Mouse (Mus musculus): ENCODE measurements around the gene Vat1. TPM values are rescaled to one million over a fixed set of nuclear protein-coding genes. Genes with fewer than 3 reads are reported as not detected.

Vat1 gene
- polyA plus RNA-seq, 1 experiment from 2014 or later = 77.1 TPM

GRCm38 (mm10) chr11:101415306-101415705 is 50.7 kb downstream of the Vat1 start:
- ATAC-seq (replicated peaks) = no peak
- Histone ChIP-seq H3K9me3 (no peaks in the 10 kb centered on the region), H3K4me2 (replicated peaks) (no peak overlapping the region), H3K27ac (replicated peaks) (no peak overlapping the region), H3K36me3 (peaks cover 31% of the 10 kb centered on the region), H3K27me3 (no peaks in the 10 kb centered on the region), H3K4me3 (no peak overlapping the region), H3K4me1 (peaks cover 13% of the 10 kb centered on the region), H3K9ac (replicated peaks) (no peak overlapping the region)
- WGBS = 83% methylated on average over 2 of the region's 2 CpGs

Small RNAs within 50 kb of the gene (microRNA-seq; reads per million reads assigned to microRNA genes)
- not detected for gene Mir6929

Other genes with a start within 250 kb of the Vat1 start
- gene Ezh1, start 239.8 kb downstream of the Vat1 start, polyA plus RNA-seq (2015; fragmentation: Nextera tagmentation; extraction: Ambion mirVana) = 19.6 and 21.4 TPM in 2 replicates
- gene Ramp2, start 220.2 kb downstream of the Vat1 start, polyA plus RNA-seq (2015; fragmentation: Nextera tagmentation; extraction: Ambion mirVana) = 53.4 and 61.3 TPM in 2 replicates
- 87.7 and 92.9 TPM in 2 replicates for gene Vps25, start 212.5 kb downstream of the Vat1 start, polyA plus RNA-seq (2015; fragmentation: Nextera tagmentation; extraction: Ambion mirVana)
- gene Wnk4, start 205.7 kb downstream of the Vat1 start, polyA plus RNA-seq (2015; fragmentation: Nextera tagmentation; extraction: Ambion mirVana) = 4.8 and 5.5 TPM in 2 replicates
- 1.4 and 1.5 TPM in 2 replicates for gene Cntd1, start 187.2 kb downstream of the Vat1 start, polyA plus RNA-seq (2015; fragmentation: Nextera tagmentation; extraction: Ambion mirVana)
- 208 and 211 TPM in 2 replicates for gene Coa3, start 187.1 kb downstream of the Vat1 start, polyA plus RNA-seq (2015; fragmentation: Nextera tagmentation; extraction: Ambion mirVana)
- 186 and 200 TPM in 2 replicates for gene Becn1, start 163.9 kb downstream of the Vat1 start, polyA plus RNA-seq (2015; fragmentation: Nextera tagmentation; extraction: Ambion mirVana)
- gene Psme3, start 150.0 kb downstream of the Vat1 start, polyA plus RNA-seq (2015; fragmentation: Nextera tagmentation; extraction: Ambion mirVana) = 129 and 140 TPM in 2 replicates
- 2.1 and 2.2 TPM in 2 replicates for gene Aoc2, start 141.2 kb downstream of the Vat1 start, polyA plus RNA-seq (2015; fragmentation: Nextera tagmentation; extraction: Ambion mirVana)
- 0.05 TPM in 1 of 2 replicates, not detected in the other for gene Aoc3, start 135.6 kb downstream of the Vat1 start, polyA plus RNA-seq (2015; fragmentation: Nextera tagmentation; extraction: Ambion mirVana)
- gene G6pc, start 98.7 kb downstream of the Vat1 start, polyA plus RNA-seq (2015; fragmentation: Nextera tagmentation; extraction: Ambion mirVana) = not detected in 2 replicates
- 90.2 and 98.7 TPM in 2 replicates for gene Aarsd1, start 48.6 kb downstream of the Vat1 start, polyA plus RNA-seq (2015; fragmentation: Nextera tagmentation; extraction: Ambion mirVana)
- gene Gm27029, start 41.4 kb downstream of the Vat1 start, polyA plus RNA-seq (2015; fragmentation: Nextera tagmentation; extraction: Ambion mirVana) = 6.3 and 7.3 TPM in 2 replicates
- 31.7 and 32.2 TPM in 2 replicates for gene Rundc1, start 41.1 kb downstream of the Vat1 start, polyA plus RNA-seq (2015; fragmentation: Nextera tagmentation; extraction: Ambion mirVana)
- gene Ptges3l, start 40.9 kb downstream of the Vat1 start, polyA plus RNA-seq (2015; fragmentation: Nextera tagmentation; extraction: Ambion mirVana) = 1.0 and 1.7 TPM in 2 replicates
- gene Rpl27, start 23.9 kb downstream of the Vat1 start, polyA plus RNA-seq (2015; fragmentation: Nextera tagmentation; extraction: Ambion mirVana) = 267 and 285 TPM in 2 replicates
- 2.4 and 3.2 TPM in 2 replicates for gene Ifi35, start 17.8 kb downstream of the Vat1 start, polyA plus RNA-seq (2015; fragmentation: Nextera tagmentation; extraction: Ambion mirVana)
- 121 and 142 TPM in 2 replicates for gene Rnd2, start 1.2 kb downstream of the Vat1 start, polyA plus RNA-seq (2015; fragmentation: Nextera tagmentation; extraction: Ambion mirVana)
- 5.6 and 7.1 TPM in 2 replicates for gene Brca1, start 85.7 kb upstream of the Vat1 start, polyA plus RNA-seq (2015; fragmentation: Nextera tagmentation; extraction: Ambion mirVana)
- gene Nbr1, start 85.9 kb upstream of the Vat1 start, polyA plus RNA-seq (2015; fragmentation: Nextera tagmentation; extraction: Ambion mirVana) = 116 and 130 TPM in 2 replicates
- gene Tmem106a, start 116.0 kb upstream of the Vat1 start, polyA plus RNA-seq (2015; fragmentation: Nextera tagmentation; extraction: Ambion mirVana) = 2.0 and 2.3 TPM in 2 replicates
- not detected in 2 replicates for gene Gm11634, start 133.0 kb upstream of the Vat1 start, polyA plus RNA-seq (2015; fragmentation: Nextera tagmentation; extraction: Ambion mirVana)
- gene Rdm1, start 161.0 kb upstream of the Vat1 start, polyA plus RNA-seq (2015; fragmentation: Nextera tagmentation; extraction: Ambion mirVana) = 31.0 and 34.6 TPM in 2 replicates
- gene Arl4d, start 199.3 kb upstream of the Vat1 start, polyA plus RNA-seq (2015; fragmentation: Nextera tagmentation; extraction: Ambion mirVana) = 45.8 TPM in 2 replicates